Mouse (Mus musculus) embryo, embryonic 10 days (tissue): ENCODE data around the gene Ldhal6b.
A peak's percentile ranks its signal among the peaks of the same experiment; 100 is the strongest.

Experiments
- DNase-seq: peaks from one replicate; pipeline ENCODE4 v3.0.0-alpha.2; 2015; ENCODE audit warnings: low spot score

Ldhal6b gene

DNA sequence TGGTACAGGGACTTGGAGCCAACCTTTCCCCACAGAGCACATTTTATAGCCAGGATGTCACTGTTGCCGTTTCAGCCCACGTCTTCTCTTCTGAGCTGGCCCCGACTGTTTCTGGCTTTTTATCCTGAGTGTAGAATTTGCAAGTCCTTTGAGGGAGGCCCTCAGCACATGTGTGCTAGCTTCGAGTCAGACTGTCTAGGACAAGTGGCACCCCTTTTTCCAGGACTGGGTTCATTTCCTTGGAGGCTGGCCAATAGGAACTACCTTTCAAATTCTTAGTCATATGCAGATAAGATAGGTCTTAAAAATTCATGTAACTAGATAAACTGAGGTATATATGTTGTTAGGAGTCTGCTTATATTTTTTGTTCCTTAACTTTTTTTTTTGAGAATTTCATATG lies 8.2 kb downstream of the Ldhal6b start:
- DNase-seq: no peak

DNA sequence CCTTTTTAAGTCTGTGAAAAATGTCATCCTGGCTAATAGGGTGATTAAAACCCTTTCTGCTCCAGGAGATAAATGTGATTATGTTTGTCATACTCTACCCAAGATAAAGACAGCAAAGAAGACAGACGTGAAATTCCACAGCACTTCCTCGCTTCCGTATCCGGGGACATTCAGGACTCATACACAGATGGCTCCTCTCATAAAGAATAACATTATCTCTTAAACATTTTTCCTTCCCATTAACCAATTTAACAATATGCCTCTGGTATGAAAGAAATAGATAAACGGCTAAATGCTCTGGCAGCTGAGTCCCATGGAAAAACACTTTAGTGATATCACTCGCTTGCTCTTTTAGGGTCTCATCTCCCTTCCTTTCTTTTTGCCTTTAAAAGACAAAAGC lies 11.5 kb downstream of the Ldhal6b start:
- no peak for DNase-seq

DNA sequence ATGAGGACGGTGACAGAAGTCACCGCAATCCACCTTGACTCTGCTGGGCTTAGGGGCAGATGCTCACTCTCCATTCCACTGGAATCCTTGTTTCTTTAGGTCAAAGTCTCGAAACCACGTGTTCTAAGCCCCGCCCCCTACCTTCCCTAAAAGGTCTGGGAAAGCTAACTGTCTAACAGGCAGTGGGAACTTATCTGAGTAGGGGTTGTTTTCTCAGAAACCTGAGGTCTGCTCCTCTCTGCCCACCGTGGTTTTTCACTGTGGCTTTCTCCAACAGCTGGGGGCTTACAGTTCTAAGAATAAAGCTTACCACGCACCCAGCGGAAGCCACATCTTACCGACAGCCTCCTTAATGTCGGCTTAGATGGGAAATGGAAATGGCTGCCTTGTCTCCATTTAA lies 12.0 kb downstream of the Ldhal6b start:
- DNase-seq: no peak

DNA sequence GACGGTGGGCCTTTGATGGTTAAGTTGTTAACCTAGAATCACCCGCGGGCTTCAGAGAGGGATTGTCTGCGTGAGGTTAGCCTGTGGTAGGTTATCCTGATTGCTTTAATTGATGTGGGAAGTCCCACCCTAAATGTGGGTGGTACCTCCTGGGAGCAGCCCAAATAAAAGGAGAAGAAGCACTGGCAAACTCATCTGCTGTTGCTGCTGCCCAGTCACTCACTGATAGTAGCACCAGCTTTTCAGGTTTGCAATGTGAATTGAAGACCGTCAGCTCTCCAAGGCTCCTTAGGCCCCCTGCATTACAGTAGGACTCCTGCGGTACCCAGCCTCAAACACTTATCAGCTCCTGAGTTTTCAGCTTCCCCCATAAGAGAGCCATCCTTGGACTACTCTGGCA lies 14.7 kb downstream of the Ldhal6b start:
- no peak for DNase-seq

DNA sequence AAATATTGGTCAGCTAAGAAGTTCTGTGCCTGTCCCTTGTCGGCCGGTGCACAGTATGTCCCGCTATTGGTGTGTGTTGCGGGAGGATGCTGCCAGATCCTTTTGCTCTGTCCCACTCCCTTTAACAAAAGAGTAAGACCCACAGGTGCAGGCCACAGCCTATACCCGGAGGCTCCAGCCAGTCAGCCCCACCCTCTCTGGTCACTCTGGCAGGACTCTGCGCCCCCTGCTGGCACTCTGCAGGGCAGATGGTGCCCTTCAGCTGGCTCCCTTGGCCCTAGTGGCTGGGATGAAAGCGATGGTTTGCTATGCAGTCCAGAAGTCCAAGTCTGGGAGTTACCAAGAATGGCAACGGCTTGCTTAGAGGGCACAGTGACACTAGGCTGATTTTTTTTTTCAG lies 15.9 kb downstream of the Ldhal6b start:
- DNase-seq: peak; percentile 91

DNA sequence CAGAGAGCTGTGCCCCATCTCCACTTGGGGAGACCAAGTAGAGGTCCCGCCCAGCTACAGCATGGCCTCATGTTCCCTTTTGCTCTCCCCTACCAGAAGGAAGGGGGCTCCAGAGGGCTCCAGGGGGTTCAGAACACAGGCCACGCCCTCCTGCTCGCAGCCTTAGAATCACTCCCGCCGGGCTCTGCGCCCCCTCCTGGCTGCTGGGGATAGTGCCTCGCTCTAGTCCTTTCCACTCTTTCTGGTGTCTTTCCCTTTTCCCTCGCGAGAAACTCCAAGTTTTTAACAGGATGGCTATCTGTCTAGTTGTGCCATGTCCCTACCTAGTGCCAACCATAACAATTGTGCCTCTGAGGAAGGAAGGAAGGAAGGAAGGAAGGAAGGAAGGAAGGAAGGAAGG lies 16.5 kb downstream of the Ldhal6b start:
- peak; percentile 76 for DNase-seq

DNA sequence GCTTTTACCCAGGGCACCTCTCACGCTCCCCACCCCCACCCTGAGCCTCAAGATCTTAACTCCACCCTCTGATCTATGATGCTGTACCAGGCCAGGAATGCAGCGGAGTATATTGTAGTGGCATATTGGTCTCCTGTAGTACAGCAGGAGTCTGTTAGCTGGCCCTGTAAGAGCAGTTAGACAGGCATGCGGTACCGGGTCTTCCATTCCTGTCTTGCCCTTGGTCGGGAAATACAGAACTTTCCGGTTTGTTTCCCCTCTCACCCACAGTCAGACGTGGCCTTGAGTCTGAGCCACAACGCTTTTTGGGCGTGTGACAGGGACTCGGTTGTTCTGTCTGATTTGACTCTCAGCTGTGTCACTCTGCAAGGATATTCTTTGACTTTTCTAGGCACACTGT lies 17.3 kb downstream of the Ldhal6b start:
- no peak for DNase-seq

DNA sequence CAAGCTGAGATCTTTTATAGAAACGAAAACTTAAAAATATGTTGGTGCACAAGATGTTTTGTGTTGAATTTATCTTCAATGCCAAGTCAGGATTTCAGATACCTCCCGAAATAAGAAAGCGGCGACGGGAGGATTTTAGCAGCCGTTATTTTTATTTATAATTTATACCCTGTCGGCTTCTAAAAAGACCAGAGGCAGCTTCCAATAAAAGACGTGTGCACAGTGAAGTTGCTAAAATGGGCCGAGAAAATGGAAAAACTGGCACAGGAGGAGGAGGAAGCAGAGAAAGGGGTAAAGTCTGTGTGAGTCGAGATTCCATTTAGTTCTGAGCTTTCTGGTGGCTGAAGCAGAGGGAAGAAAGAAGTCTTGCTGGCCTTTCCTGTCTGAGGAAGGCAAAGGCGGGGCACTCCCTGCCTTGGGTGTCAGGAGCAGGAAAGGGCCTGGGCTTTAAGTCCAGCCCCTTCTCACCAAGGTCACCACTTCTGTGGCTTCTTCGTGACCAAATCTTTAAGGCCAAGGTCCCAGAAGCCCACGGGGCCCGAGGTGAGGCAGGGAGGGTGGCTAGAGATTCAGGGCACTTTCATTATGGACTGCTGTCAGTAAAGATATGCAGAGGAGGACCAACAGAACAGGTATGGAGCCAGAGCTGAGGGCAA lies 18.0 kb downstream of the Ldhal6b start:
- DNase-seq: no peak

DNA sequence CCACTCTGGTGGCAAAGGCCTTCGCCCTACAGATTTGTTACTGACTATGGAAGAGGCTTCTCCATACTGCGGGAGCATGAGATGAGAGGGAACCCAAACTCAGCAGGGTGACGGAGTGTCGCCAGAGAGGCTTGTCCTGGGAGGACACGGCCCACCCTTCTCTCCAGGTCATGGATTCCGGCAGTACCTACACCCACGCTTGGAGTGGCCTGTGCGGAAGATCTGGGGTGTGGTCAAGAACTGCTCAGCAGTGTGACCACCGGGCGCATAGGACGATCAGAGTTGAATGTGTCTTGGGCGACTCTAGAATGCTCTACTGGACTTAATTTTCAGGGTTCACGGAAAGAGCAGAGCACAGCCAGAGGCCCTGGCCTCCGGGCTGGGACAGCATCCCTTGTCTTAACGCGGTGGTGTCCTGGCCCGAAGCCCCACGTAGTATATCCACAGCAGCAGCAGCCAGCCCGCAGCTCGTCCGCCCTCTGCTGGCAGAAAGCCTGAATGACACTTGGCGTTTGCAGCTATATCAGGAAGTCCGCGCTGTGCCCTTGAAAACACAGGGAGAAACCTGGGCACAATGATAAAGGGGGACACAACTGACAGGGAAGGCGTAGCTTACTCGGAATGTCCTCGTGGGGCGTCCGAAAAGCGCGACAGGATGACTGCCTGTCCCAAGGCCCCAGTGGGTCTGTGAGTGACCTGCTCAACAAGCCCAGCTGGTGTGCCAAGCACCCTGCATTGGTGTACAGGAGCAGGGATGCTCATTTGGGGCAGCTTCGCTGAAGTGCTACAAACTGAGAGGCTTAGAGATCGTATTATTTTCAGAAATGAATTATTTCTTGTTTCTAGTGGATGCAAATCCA lies 21.2 kb downstream of the Ldhal6b start:
- peak; percentile 95 for DNase-seq

DNA sequence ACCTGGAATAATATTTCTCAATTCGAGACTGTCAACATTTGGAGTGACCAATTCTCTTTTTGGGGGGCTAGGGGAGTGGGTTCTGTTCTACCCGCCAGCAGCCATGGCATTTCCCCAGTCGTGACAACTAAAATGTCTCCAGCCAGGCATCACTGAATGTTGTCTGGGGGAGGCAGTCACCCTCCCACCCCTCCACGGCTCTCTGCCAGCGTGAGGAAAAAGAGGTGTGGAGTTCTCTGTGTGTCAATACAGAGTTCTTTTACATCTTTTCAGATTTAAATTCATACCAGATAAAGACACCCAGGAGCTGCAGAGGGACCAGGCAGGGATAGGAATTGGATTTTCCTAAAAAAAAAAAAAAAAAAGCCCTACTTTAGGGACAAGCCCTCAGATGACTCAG lies 22.4 kb downstream of the Ldhal6b start:
- DNase-seq: no peak

DNA sequence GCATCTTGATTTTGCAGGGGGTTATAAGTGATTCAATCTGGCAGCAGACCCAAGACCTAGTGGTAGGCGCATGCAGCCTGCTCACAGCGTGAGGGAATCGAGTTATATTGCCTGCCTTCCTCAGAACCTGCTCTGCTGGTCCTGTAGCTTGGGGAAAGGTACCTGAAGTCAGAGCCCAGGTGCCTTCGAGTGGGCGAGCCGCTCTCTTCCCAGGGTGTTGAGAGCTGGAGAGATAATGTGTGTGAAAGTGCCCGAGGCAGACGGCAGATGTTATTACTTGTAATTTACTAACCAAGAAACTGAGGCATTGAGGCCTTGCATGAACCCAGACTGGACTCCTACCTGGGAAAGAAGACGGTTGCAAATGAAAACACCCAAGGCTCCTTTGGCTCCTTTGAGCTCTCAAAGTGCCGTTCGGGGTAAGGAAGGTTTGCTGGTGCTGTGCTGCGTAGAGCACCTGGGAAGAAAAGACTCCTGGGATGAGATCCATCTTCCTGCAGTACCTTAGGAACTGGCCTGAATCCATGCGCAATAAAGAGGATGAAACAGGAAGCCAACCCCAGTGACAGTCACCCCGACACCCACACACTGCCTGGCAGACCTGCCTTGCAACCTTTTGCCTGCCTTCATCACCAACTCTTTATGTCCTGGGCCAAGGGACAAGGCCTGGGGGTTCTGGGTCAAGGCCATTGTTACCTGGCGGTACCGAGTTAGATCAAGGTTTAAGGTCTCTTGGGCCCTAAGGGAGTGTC lies 22.9 kb downstream of the Ldhal6b start:
- DNase-seq: no peak

DNA sequence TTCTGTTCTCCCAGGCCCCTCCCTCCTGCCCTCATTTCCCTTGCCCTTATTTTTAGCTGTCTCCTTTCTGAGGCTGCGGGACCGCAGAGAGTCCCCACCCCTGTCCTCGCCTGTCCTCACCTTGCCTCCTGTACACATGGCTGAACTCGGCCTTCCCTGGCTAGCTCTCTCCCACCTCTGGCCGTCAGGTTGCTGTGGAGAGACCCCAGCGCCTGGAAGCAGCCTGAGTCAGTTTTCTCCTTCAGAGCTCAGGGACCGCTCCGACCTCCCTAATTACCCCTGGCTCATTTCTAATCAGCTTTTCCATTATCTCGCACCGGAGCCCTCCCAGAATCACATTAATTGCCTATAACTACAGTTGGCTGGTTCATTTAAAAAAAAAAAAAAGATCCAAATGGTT lies 27.9 kb downstream of the Ldhal6b start:
- no peak for DNase-seq

DNA sequence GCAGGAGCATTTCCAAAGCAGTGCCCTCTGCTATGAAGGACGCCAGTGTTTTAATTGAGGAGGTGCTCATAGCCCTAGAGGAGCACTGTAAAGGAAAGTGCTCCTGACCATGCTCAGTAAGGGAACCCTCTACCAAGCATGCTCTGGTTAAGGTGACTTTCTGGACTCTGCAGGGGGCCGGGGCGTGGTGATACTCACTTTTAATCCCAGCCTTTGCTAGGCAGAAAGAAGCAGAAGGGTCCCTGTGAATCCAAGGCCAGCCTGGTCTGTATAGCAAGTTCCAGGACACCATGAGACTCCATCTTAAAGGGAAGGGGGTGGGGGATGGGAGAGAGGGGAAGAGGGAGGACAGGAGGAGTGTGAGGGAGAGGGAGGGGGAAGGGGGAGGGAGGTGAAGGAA lies 30.2 kb downstream of the Ldhal6b start:
- no peak for DNase-seq

DNA sequence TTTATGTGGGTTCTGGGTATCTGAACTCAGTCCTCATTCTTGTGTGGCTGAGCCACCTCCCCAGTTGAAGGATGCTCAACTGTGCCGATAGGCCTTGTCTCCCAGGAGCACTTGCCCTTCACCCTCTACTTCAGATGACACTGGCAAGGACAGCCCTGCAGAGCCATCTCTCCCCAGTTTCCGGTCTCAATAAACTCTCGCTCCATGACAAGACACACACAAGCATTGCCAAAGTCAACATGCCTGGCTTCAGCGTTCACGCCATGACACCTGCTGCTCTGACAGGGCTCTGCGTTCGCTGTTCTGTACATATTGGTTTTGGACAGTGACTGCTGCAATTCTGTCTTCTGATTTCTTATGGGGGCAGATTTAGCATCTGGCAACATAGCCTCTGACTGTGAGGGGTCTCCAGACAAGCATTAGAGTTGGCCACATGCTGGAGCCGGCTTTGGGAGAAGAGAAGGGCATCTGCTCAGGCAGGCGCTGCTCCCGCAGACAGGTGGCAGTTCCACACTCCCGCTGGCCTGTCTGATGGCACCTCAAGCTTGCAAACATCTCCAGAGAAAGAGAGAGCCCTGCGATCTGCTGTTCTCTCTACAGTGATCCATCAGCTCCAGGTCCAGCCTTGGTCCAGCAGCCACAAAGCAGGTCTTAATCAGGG lies 31.6 kb downstream of the Ldhal6b start:
- no peak for DNase-seq

DNA sequence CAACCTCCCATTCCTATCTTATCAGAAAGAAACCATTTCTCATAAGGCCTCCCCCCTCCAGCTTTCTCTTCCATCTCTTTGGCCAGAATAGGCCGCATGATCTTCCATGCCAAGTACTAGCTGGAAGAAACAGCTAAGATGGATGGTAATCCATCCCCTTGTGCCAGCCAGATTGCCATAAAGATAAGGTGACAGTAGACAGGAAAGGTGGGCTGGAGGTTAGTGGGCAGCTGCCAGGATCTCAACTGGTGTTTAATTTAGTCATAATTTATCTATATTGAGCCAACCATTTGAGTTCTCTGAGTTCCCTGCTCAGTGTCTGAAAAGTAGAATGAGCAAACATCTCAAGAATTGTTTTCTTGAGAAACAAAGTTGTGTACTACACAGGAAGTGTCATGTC lies 32.9 kb downstream of the Ldhal6b start:
- DNase-seq: no peak

DNA sequence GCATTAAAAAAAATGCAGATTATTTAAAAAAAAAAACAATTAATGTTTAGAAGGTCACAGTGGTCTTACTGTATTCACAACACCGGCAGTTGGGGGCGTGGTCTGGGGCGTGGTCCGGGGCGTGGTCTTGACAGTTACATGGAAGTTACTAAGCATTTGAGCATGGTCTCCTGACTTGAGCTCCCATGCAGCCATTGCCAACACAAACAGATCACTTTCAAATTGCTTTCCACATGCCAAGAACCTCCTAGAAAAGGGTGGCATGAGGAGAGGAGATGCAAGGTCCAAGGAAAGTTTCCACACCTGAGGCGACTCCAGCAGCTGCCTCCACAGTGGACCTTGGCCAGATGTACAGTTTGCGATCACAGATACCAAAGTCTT lies 40.6 kb downstream of the Ldhal6b start:
- DNase-seq: no peak

DNA sequence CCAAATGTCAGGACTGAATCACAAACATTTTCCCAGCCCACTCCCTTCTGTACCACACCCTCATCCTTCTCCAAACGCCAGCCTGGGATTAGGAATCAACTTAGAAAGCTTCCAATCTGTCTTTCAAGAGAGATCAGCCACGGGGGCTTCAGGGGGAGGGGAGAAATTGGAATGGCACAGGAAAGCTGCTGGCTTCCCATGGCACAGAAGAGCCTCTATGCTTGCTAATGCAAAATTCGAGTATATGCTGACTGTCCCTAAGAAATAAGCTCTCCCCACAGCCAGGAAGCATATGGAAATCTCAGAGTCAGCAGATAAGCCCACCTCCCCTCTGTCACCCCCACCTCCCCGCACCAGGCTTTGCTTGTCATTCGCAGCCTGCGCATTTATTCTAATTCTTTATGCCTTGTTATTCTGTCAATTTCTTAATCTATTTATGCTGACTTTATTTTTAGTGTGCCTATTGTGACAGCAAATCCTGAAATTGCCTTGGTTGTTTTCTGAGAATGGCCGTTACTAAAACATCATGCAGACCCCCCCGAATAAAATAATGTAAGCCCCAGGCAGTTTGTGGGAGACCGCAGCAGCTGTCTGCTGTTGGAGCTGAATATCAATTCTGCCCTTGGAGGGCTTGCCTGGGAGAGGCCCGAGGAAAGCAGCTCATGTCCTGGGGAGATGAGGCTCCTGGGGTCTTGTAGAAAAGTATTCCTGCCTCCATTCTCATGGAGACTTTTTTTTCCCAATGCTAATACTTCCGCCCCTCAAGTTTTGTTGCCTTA lies 41.2 kb downstream of the Ldhal6b start:
- DNase-seq: no peak

DNA sequence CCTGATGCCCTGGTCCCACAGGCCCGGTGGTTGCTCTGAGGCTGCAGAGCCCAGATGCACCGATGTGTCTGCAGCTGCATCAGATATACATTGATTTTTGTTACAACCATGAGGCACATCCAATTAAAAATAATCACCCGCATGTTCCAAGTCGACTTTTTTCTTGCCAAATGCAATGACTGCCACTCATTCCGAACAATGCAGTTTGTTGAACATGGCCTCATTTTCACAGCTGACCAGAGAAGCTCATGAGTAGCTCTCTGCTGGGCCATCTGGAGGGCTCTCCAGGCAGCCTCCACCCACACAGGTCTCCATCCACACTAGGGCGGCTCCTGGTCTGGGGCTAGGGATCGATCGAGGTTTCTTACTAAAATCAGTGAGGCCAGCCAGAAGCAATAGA lies 45.6 kb downstream of the Ldhal6b start:
- DNase-seq: no peak

DNA sequence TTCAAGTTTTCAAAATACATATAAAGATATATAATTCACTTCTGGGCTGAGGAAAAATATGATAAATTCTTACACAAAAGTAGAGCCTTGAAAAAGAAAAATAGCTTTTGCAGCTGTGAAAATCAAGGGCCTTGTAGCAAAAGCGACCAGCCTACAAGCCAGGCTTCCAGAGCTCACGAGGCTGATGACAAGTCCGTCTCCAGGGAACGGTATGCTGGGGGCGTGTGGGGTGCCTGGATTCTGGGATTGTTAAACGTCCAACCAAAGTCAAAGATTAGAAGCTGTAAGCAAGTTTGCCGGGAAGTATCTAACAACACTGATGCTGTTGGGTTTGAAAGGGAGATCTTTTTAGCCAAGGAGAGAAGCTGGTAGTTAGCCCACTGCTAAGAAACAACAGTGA lies 47.0 kb downstream of the Ldhal6b start:
- no peak for DNase-seq

DNA sequence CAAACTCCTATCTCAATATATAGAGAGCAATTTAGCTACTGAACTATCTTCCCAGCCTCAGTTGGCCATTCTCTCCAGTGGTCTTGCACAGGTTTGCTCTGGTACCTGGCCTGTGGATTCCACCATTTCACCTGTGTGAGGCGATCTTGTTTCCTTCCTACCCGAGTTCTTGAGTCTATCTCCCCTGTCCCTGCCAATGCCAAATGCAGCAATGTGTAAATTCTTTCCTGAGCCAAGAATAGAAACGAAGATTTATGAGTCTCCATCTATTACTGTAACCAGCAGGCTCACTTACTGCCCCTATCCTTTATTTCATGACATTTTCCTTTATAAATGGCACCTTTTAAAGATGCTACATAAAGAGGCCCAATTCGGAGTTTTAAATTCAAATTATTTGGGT lies 47.5 kb downstream of the Ldhal6b start:
- DNase-seq: no peak
